Mouse (Mus musculus) adrenal gland, postnatal 25 days (tissue): Measurements from ENCODE around the gene Phlda1. TPM values are rescaled to one million over a fixed set of nuclear protein-coding genes. Genes with fewer than 3 reads are reported as not detected.
A peak's percentile ranks its signal among the peaks of the same experiment; 100 is the strongest.
"Not testable (repeated sequence)": the region's sequence is repeated elsewhere in the genome, so short reads cannot be mapped to it uniquely, and the experiment has no call there.

Experiments used
- DNase-seq: peaks from one replicate; pipeline ENCODE4 v3.0.0; 2021; ENCODE audit warnings: mixed read lengths
- long read RNA-seq: library from polyadenylated mRNA; stranded (forward); transcript quantifications from one replicate; pipeline ENCODE4 v2.0.0, GENCODE M21; 2021
- total RNA-seq: library from RNA; stranded (reverse); gene quantifications from 2 replicates; pipeline ENCODE4 v1.2.3, GENCODE M21; 2021

Phlda1 gene
- 66.2 and 75.2 TPM in 2 replicates for total RNA-seq
- long read RNA-seq, transcript Phlda1-201 (2 exons, 1,949 nt), result major isoform, 83 of 89 reads
- long read RNA-seq, partial matches to known transcripts, result 0 of 89 reads
- long read RNA-seq, other reads (novel, unspliced or antisense), result 6 of 89 reads

GRCm38 (mm10) chr10:111506101-111506925 is at the start of gene Phlda1:
Phlda1 (plus strand) TSS chr10:111506286.
- peak; percentile 98 for DNase-seq

GRCm38 (mm10) chr10:111458088-111458487 is 48.0 kb upstream of the Phlda1 start:
- DNase-seq, result no peak

- peak; percentile 6 for DNase-seq
These were observed 47.0 kb upstream of the Phlda1 start for GRCm38 (mm10) chr10:111459040-111459439.

GRCm38 (mm10) chr10:111459874-111460273 is 46.2 kb upstream of the Phlda1 start:
- no peak for DNase-seq

GRCm38 (mm10) chr10:111460381-111460780 is 45.7 kb upstream of the Phlda1 start:
- no peak for DNase-seq

- no peak for DNase-seq
These were observed 41.3 kb upstream of the Phlda1 start for GRCm38 (mm10) chr10:111464833-111465232.

GRCm38 (mm10) chr10:111465409-111465808 is 40.7 kb upstream of the Phlda1 start:
- DNase-seq, result no peak

- DNase-seq, result no peak
These were observed 34.9 kb upstream of the Phlda1 start for GRCm38 (mm10) chr10:111471166-111471565.

- DNase-seq, result peak; percentile 95
These were observed 33.2 kb upstream of the Phlda1 start, which contains the start of gene Nap1l1 for GRCm38 (mm10) chr10:111472686-111473510. Nap1l1 (plus strand) TSS chr10:111473223.

GRCm38 (mm10) chr10:111473511-111474371 is 32.3 kb upstream of the Phlda1 start:
- DNase-seq, result peak; percentile 40

- DNase-seq, result no peak
These were observed 29.8 kb upstream of the Phlda1 start for GRCm38 (mm10) chr10:111476301-111476700.

GRCm38 (mm10) chr10:111476989-111477510 is 29.0 kb upstream of the Phlda1 start:
- DNase-seq, result no peak

- DNase-seq, result no peak
These were observed 26.5 kb upstream of the Phlda1 start for GRCm38 (mm10) chr10:111479599-111479998.

- DNase-seq, result no peak
These were observed 23.4 kb upstream of the Phlda1 start for GRCm38 (mm10) chr10:111482654-111483053.

- no peak for DNase-seq
These were observed 22.0 kb upstream of the Phlda1 start for GRCm38 (mm10) chr10:111484079-111484478.

- no peak for DNase-seq
These were observed 17.3 kb upstream of the Phlda1 start for GRCm38 (mm10) chr10:111488793-111489192.

GRCm38 (mm10) chr10:111490079-111490478 is 16.0 kb upstream of the Phlda1 start:
- not testable (repeated sequence) for DNase-seq

- DNase-seq, result peak; percentile 28
These were observed 10.2 kb upstream of the Phlda1 start for GRCm38 (mm10) chr10:111495888-111496287.

- no peak for DNase-seq
These were observed 6.2 kb upstream of the Phlda1 start for GRCm38 (mm10) chr10:111499892-111500291.

- DNase-seq, result peak; percentile 72
These were observed 3.0 kb upstream of the Phlda1 start for GRCm38 (mm10) chr10:111503071-111503470.

- DNase-seq, result no peak
These were observed 2.4 kb upstream of the Phlda1 start for GRCm38 (mm10) chr10:111503716-111504115.

- no peak for DNase-seq
These were observed 1.5 kb upstream of the Phlda1 start for GRCm38 (mm10) chr10:111504606-111505005.
